Comparison of ENCODE assay signal across 8 mouse cellular contexts in genomic region chr10:79959847-79960601, GRCm38 (mm10). TPM values are rescaled to one million over a fixed set of nuclear protein-coding genes. Genes with fewer than 3 reads are reported as not detected.
DNase-seq lines count a peak whose midpoint lies in the region; ATAC-seq lines count a peak whose summit lies in the region.

Wdr18 (plus strand) TSS chr10:79960152.

- peak within 1 kb of the TSS; percentile 28 to 53; a peak in 3 of 4 replicates for H3K27ac ChIP-seq in heart, embryonic 14.5 days (replicated peaks in 1 of 2; ENCODE audit: control insufficient read depth in 1 of 2, insufficient read depth in 1 of 2, low read depth in 2 of 2, low read length in 2 of 2)
- peak within 1 kb of the TSS; percentile 77 for H3K27ac ChIP-seq in liver, embryonic 13.5 days
- H3K27ac ChIP-seq in stomach, embryonic 16.5 days (ENCODE audit: low read length), result peak within 1 kb of the TSS; percentile 74

- no peaks in the 10 kb centered on the region for H3K9me3 ChIP-seq in heart, embryonic 14.5 days (ENCODE audit: control insufficient read depth, low read length)
- no peaks in the 10 kb centered on the region for H3K9me3 ChIP-seq in liver, embryonic 13.5 days (replicated peaks)
- H3K9me3 ChIP-seq in stomach, embryonic 16.5 days (replicated peaks; ENCODE audit: control insufficient read depth, low read length), result no peaks in the 10 kb centered on the region

- under 1% methylated on average over 61 of the region's 61 CpGs for WGBS in heart, embryonic 14.5 days
- under 1% methylated on average over 61 of the region's 61 CpGs for WGBS in liver, embryonic 13.5 days (ENCODE audit: insufficient replicate concordance)
- under 1% methylated on average over 61 of the region's 61 CpGs for WGBS in stomach, embryonic 16.5 days

- peak; percentile 100 for DNase-seq in c-Kit-negative CD71-positive TER-119-positive erythroid progenitor cells, embryonic 14.5 days (ENCODE audit: low read depth, low spot score)
- DNase-seq in fibroblast of lung, adult 2 months (ENCODE audit: low read depth), result peak; percentile 100
- DNase-seq in kidney, postnatal 14 days, result peak; percentile 100
- peak; percentile 100 for DNase-seq in liver, embryonic 13.5 days
- peak; percentile 100 for DNase-seq in neural tube, embryonic 10.5 days (ENCODE audit: extremely low spot score, low spot score)

- H3K27me3 ChIP-seq in heart, embryonic 14.5 days (ENCODE audit: control insufficient read depth, insufficient read depth, low read length), result no peaks in the 10 kb centered on the region
- no peaks in the 10 kb centered on the region for H3K27me3 ChIP-seq in liver, embryonic 13.5 days
- H3K27me3 ChIP-seq in stomach, embryonic 16.5 days (ENCODE audit: control insufficient read depth, insufficient read depth, low read length), result no peaks in the 10 kb centered on the region

- peaks cover 41% of the 10 kb centered on the region for H3K36me3 ChIP-seq in heart, embryonic 14.5 days (ENCODE audit: control insufficient read depth, insufficient read depth, low read length)
- peaks cover 38% of the 10 kb centered on the region for H3K36me3 ChIP-seq in liver, embryonic 13.5 days
- no peaks in the 10 kb centered on the region; the same call in 1 of the 2 replicates for H3K36me3 ChIP-seq in stomach, embryonic 16.5 days (ENCODE audit: control insufficient read depth, insufficient read depth, low read length)

- peak within 1 kb of the TSS; percentile 90 for H3K4me2 ChIP-seq in heart, embryonic 14.5 days (ENCODE audit: low read length)
- H3K4me2 ChIP-seq in liver, embryonic 13.5 days, result peak within 1 kb of the TSS; percentile 94
- H3K4me2 ChIP-seq in stomach, embryonic 16.5 days (ENCODE audit: low read depth, low read length), result peak within 1 kb of the TSS; percentile 68

- peak; percentile 94 for ATAC-seq in CD4-positive, CD25-positive, alpha-beta regulatory T cell, adult 4 months
- peak; percentile 89 for ATAC-seq in heart, embryonic 14.5 days (ENCODE audit: insufficient number of reproducible peaks, insufficient read depth, low FRiP score, low read depth)
- peak; percentile 92 for ATAC-seq in liver, embryonic 13.5 days (ENCODE audit: low read depth)
- peak; percentile 96 for ATAC-seq in stomach, embryonic 16.5 days (ENCODE audit: insufficient read depth, low FRiP score)

- peak within 1 kb of the TSS; percentile 89 to 92 for H3K4me3 ChIP-seq in heart, embryonic 14.5 days (ENCODE audit: control insufficient read depth in 1 of 2, insufficient read depth in 1 of 2, low read depth in 1 of 2, low read length in 2 of 2)
- H3K4me3 ChIP-seq in liver, embryonic 13.5 days (replicated peaks), result peak within 1 kb of the TSS; percentile 99
- H3K4me3 ChIP-seq in stomach, embryonic 16.5 days (replicated peaks; ENCODE audit: low read length), result peak within 1 kb of the TSS; percentile 96

- H3K4me1 ChIP-seq in heart, embryonic 14.5 days (ENCODE audit: control insufficient read depth in 2 of 2, insufficient read depth in 2 of 2, low read length in 2 of 2), result peaks cover 3 to 8% of the 10 kb centered on the region in 2 experiments
- H3K4me1 ChIP-seq in liver, embryonic 13.5 days (replicated peaks), result peaks cover 36% of the 10 kb centered on the region
- H3K4me1 ChIP-seq in stomach, embryonic 16.5 days (ENCODE audit: control insufficient read depth, insufficient read depth, low read length), result peaks cover 7% of the 10 kb centered on the region

- peak within 1 kb of the TSS; percentile 86 for H3K9ac ChIP-seq in heart, embryonic 14.5 days (ENCODE audit: low read length)
- peak within 1 kb of the TSS; percentile 88 for H3K9ac ChIP-seq in liver, embryonic 13.5 days
- peak within 1 kb of the TSS; percentile 92 for H3K9ac ChIP-seq in stomach, embryonic 16.5 days (ENCODE audit: low read length)

RNA-seq across cellular contexts. Expression of gene Wdr18, which starts in this region (rescaled TPM):
- polyA plus RNA-seq in CD4-positive, CD25-positive, alpha-beta regulatory T cell, adult 4 months (2017; shearing (Covaris generic)), result 10 to 100 TPM; 65.1 to 77.5 TPM
- 73.2 and 84.4 TPM in 2 replicates for polyA plus RNA-seq in heart, embryonic 14.5 days (2014; fragmentation: Nextera tagmentation; extraction: Ambion mirVana)
- polyA plus RNA-seq in liver, embryonic 13.5 days (2015; fragmentation: Nextera tagmentation; extraction: Ambion mirVana), result 78.2 and 83.0 TPM in 2 replicates
- polyA plus RNA-seq in stomach, embryonic 16.5 days (2015; fragmentation: Nextera tagmentation; extraction: Ambion mirVana), result 76.7 and 86.9 TPM in 2 replicates

Comparison
In these comparisons a context has a peak if more than half of its experiments do, and no peak if none do; other contexts are left out.
1. Peak in every context shown above with its lines: DNase-seq, ATAC-seq, H3K4me3 ChIP-seq and H3K27ac ChIP-seq.